Mouse (Mus musculus): ENCODE data around the gene Ccn2.

Gene Ccn2

GRCm38 (mm10) chr10:24640186-24640875 lies 45.1 kb downstream of the Ccn2 start:
- DNase-seq (ENCODE audit: low spot score in 2 of 2), result no peak

DNA sequence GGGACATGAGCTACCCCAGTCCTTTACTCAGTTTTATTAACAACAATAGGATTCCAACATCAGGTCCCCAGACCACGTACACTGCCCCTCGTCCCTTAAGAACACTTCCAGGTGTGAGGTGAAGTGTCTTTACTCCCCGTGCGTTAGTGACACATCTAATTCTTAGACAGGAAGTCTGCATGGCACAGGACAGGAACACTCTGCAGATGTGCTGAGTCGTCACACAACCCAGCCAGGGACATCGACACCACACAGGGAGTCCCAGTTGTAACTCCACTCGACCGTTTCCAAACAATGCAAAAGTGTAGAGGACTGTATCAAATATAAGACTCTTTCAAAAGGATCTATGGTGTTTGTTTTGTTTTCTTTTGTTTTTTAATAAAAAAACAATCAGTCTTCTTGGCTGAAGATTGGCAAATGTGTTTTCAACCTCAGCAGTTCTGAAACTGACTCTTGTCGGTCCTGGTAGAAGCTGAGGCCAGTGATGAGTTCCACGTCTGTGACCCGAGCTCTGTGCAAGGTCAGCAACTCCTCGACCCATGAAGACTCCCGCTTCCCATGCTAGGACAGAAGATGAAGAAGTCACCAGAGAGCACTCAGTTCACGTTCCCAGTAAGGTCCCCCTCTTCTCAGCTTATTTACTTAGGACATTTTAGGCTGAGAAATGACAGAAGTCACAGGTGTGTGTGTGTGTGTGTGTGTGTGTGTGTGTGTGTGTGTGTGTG lies 46.3 kb downstream of the Ccn2 start:
- no peak for DNase-seq (ENCODE audit: low spot score in 2 of 2)

DNA sequence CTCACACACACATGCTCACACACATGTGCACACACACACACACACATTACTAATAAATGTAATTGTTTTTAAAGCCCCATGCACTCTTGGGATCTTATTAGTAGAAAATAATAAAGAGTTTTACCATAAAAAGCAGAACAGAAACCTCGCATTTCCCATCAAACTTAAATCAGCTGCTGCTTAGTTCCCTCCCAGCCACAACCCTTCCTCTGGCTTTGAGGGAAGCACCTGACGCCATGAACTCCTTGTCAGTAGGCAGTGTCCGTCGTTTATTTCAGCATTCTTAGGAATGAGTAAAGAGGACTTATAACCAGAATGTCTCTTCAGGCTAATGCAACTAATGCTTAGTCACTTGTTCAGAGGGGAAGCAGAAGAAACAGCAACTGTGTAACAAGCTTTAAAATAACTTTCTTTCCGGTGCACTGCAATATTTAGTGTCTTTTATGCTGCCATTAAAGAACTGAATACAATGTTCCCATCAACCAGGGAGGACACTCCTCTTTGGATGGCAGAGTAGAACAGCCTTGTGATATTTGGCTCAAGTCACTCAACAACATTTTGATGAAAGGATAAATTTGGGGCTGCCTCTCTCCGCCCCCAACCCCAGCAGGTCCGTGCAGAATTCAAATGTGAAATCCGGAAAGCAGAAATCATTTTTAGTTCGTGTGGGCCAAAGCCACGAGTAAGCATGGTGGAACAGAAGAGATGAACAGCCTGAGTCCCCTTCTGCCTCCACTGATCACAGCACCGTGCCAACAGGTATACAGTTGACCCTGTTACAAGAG lies 47.7 kb downstream of the Ccn2 start:
- no peak for DNase-seq (ENCODE audit: low spot score in 2 of 2)

- no peak for DNase-seq (ENCODE audit: low spot score in 2 of 2)
Observed at GRCm38 (mm10) chr10:24645169-24645568, 49.9 kb downstream of the Ccn2 start.

Measured in right cerebral cortex, postnatal 10 days (tissue).